Mouse (Mus musculus) gastrocnemius, adult 2 months (tissue): ENCODE measurements around the gene Cdcp1. TPM values are rescaled to one million over a fixed set of nuclear protein-coding genes. Genes with fewer than 3 reads are reported as not detected.

Source experiments
- DNase-seq: peaks from one replicate; pipeline ENCODE4 v3.0.0; 2022
- H3K27ac ChIP-seq: fragments of 200-600 bp; 2 replicates; pipeline ENCODE4 v1.8.1; 2022; ENCODE audit warnings: mild to moderate bottlenecking
- H3K4me3 ChIP-seq: fragments of 200-600 bp; 2 replicates; pipeline ENCODE4 v1.8.1; 2022; ENCODE audit warnings: mild to moderate bottlenecking, moderate library complexity
- CTCF ChIP-seq: fragments of 200-600 bp; IDR thresholded peaks from 2 replicates; pipeline ENCODE4 v1.8.1; 2022; ENCODE audit warnings: antibody characterized with exemption, mild to moderate bottlenecking, moderate library complexity
- intact Hi-C: fragments of 180-260 bp; cut with DNase I; formaldehyde crosslinking; loops from one replicate; pipeline ENCODE4 v1.15.1; 2025
- total RNA-seq, 2 experiments: library from RNA; stranded (reverse); gene quantifications; 2 replicates each; pipeline ENCODE4 v1.2.3; 2021

Cdcp1 gene
- total RNA-seq, 2 experiments from 2014 or later, result not detected

DNA sequence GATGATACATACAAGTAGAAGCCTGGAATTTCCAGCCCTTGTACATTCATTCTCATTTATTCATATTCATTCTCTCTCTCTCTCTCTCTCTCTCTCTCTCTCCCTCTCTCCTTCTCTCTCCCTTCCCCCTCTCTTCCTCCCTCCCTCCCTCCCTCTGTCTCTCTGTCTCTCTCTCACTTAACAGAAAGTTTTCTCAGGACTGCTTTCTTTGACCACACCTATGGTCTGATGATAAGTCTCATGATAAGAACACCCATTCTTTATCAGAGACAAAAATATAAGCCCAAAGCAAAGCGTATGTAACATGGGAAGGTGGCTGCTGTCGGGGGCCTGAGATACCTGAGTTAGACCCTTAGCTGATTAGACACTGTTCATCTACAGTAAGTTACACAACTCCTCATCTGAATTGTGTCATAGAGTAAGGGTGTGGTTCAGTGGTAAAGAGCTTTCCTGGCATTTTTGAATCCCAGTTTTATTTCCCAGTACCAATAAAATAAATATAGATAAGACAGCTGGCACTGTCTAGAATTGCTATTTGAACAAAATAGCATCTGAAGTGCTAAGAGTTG, 91.3 kb downstream of the Cdcp1 start:
- no peak for DNase-seq
- intact Hi-C loops, result no loop called here
- Histone ChIP-seq H3K27ac (peak overlapping the region; percentile 73; the same call in 1 of the 2 replicates), H3K4me3 (no peak overlapping the region)
- no peak for TF ChIP-seq CTCF

GRCm38 (mm10) chr9:123123571-123124412, 92.0 kb downstream of the Cdcp1 start:
- intact Hi-C loops, result no loop called here
- peak; percentile 86 for TF ChIP-seq CTCF
- Histone ChIP-seq H3K4me3 (no peak overlapping the region), H3K27ac (peak overlapping the region; percentile 73)
- peak; percentile 37 for DNase-seq

DNA sequence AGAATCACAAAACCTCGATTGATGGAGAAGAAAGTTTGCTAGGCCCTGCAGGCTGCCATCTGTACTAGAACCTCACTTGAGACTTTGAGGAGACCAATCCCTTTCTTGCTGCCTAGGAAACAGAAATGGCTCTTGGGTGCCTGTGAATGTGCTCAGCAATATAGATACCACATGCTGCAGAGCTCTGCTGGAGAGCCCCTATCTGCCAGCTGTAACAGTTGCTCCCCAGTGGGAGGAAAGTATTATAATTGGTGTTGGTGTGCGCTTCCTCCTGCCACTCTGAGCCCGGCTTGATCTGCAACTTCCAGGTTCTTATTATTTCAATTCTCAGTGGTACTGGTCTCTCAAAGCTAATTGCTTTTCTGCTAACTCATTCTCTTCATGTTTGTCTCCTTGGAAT, 92.8 kb downstream of the Cdcp1 start:
- intact Hi-C loops, result no loop called here
- Histone ChIP-seq H3K4me3 (no peak overlapping the region), H3K27ac (0 out of 2 replicates have a peak overlapping the region, but pooled peaks have one; percentile 13)
- DNase-seq, result no peak
- TF ChIP-seq CTCF, result no peak

Other genes with a start within 250 kb of the Cdcp1 start
- gene Tmem42, start 194.7 kb downstream of the Cdcp1 start, total RNA-seq, result 10 to 100 TPM in 1 of 2 experiments, 1 to 10 TPM in 1; 9.2 to 10.5 TPM
- under 1 TPM in 1 of 2 experiments, not detected in 1; 0.56 TPM for gene Tgm4, start 181.3 kb downstream of the Cdcp1 start, total RNA-seq
- gene Zdhhc3, start 102.8 kb downstream of the Cdcp1 start, total RNA-seq, result 10 to 100 TPM; 53.2 to 55.8 TPM
- gene Exosc7, start 102.8 kb downstream of the Cdcp1 start, total RNA-seq, result 10 to 100 TPM; 18.3 to 21.3 TPM
- gene Clec3b, start 65.1 kb downstream of the Cdcp1 start, total RNA-seq, result 10 to 100 TPM; 33.5 to 50.2 TPM
- 1 to 10 TPM in 1 of 2 experiments, under 1 TPM in 1; 0.23 to 1.1 TPM for gene Tmem158, start 44.7 kb upstream of the Cdcp1 start, total RNA-seq
- gene Lars2, start 150.9 kb upstream of the Cdcp1 start, total RNA-seq, result 10 to 100 TPM; 22.9 to 24.3 TPM